Mouse (Mus musculus) liver, adult 2 months (tissue): ENCODE data around the gene Vps13d.

Experiments used
- CTCF ChIP-seq: fragments of 200-500 bp; IDR thresholded peaks from 2 replicates; pipeline ENCODE4 v1.5.1; 2011; ENCODE audit warnings: low read depth, low read length, control low read depth
- POLR2A ChIP-seq: fragments of 200-500 bp; IDR thresholded peaks from 2 replicates; pipeline ENCODE4 v1.6.1; 2011; ENCODE audit warnings: low read length, control low read depth; ENCODE audit not compliant: insufficient read depth; ENCODE audit errors: extremely low read depth

GRCm38 (mm10) chr4:145101823-145102718 lies 92.7 kb downstream of the Vps13d start:
- TF ChIP-seq CTCF (no peak), POLR2A (no peak)
